Mouse (Mus musculus): ENCODE results near the gene St3gal3. TPM values are rescaled to one million over a fixed set of nuclear protein-coding genes. Genes with fewer than 3 reads are reported as not detected.

The St3gal3 gene
- total RNA-seq (2018; cell fraction: chromatin; rRNA removed): 100 to 1,000 TPM in 1 of 26 experiments, 10 to 100 TPM in 25; 10.2 to 123 (median 15.4) TPM
- total RNA-seq (2018; cell fraction: cytosol; rRNA removed): 10 to 100 TPM in 21 of 26 experiments, 1 to 10 TPM in 5; 7.7 to 18.0 (median 11.6) TPM
- 10 to 100 TPM in 23 of 26 experiments, 1 to 10 TPM in 3; 8.1 to 36.8 (median 15.2) TPM for total RNA-seq (2018; cell fraction: nucleus; rRNA removed)
- polyA plus RNA-seq (2018): 10.8 to 15.7 TPM (median 11.3 TPM) in 3 replicates

GRCm38 (mm10) chr4:118134485-118135365 is at the start of gene St3gal3:
St3gal3 (minus strand) TSS chr4:118134914.
- under 1% methylated on average over 81 of the region's 84 CpGs for WGBS (ENCODE audit: missing documents)
- Histone ChIP-seq H3K79me2 (ENCODE audit: inconsistent target) (peaks cover 9% of the 10 kb centered on the region; the same call in 1 of the 2 replicates), H3K4me3 (ENCODE audit: inconsistent target) (peak within 1 kb of the TSS; percentile 51), H3K36me3 (ENCODE audit: inconsistent target) (peaks cover 20% of the 10 kb centered on the region; the same call in 1 of the 2 replicates), H3K27ac (peak within 1 kb of the TSS; percentile 49)

- H3K36me3 ChIP-seq (ENCODE audit: inconsistent target): peaks cover 16% of the 10 kb centered on the region
- peak overlapping the region; percentile 86 for H3K4me3 ChIP-seq (ENCODE audit: inconsistent target)
- 16% methylated on average over 17 of the region's 17 CpGs for WGBS (ENCODE audit: missing documents)
- H3K79me2 ChIP-seq (ENCODE audit: inconsistent target): peaks cover 23% of the 10 kb centered on the region
- H3K27ac ChIP-seq: peak overlapping the region; percentile 96
Measured at GRCm38 (mm10) chr4:118180301-118181080, 45.8 kb upstream of the St3gal3 start.

- H3K4me3 ChIP-seq (ENCODE audit: inconsistent target): peak within 1 kb of the TSS; percentile 86
- H3K27ac ChIP-seq: peak within 1 kb of the TSS; percentile 96
- H3K79me2 ChIP-seq (ENCODE audit: inconsistent target): peaks cover 23% of the 10 kb centered on the region
- WGBS (ENCODE audit: missing documents): under 1% methylated on average over 37 of the region's 38 CpGs
- peaks cover 24% of the 10 kb centered on the region for H3K36me3 ChIP-seq (ENCODE audit: inconsistent target)
Measured at GRCm38 (mm10) chr4:118179467-118180300, 45.0 kb upstream of the St3gal3 start, which contains the start of gene Kdm4a. Kdm4a (minus strand) TSS chr4:118180043.

DNA sequence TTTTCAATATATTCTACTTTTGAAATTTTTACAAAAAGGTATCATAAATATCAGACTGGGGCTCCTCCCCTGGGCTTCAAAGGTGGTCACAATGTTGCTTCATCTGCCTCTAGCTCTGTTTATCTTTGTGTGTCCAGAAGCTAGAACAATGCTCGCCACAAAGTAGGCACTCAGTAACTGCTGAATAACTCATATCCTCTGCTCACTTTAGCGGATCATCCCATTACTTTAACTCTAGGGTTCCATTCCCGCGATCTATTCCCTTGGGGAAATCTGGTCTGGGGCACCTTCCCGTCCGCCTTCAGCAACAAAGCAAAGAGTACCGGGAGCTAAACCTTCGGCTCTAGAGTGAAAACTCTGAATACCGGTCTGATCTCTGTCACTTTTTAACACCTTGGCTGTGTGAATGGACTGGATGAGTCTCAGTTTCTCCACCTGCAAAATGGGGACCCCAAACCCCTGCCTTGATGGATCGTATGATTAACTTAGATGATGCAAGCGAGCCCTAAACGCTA is 44.3 kb upstream of the St3gal3 start:
- Histone ChIP-seq H3K79me2 (ENCODE audit: inconsistent target) (peaks cover 23% of the 10 kb centered on the region), H3K4me3 (ENCODE audit: inconsistent target) (peak overlapping the region; percentile 86), H3K36me3 (ENCODE audit: inconsistent target) (peaks cover 31% of the 10 kb centered on the region), H3K27ac (peak overlapping the region; percentile 96)
- WGBS (ENCODE audit: missing documents): 3% methylated on average over 11 of the region's 12 CpGs

- Histone ChIP-seq H3K27ac (no peak overlapping the region), H3K79me2 (ENCODE audit: inconsistent target) (peaks cover 4% of the 10 kb centered on the region; the same call in 1 of the 2 replicates), H3K4me3 (ENCODE audit: inconsistent target) (no peak overlapping the region), H3K36me3 (ENCODE audit: inconsistent target) (peaks cover 92% of the 10 kb centered on the region)
- WGBS (ENCODE audit: missing documents): 95% methylated on average over 12 of the region's 12 CpGs
Measured at GRCm38 (mm10) chr4:118172461-118172860, 37.7 kb upstream of the St3gal3 start.

GRCm38 (mm10) chr4:118171006-118171405 is 36.3 kb upstream of the St3gal3 start:
- H3K79me2 ChIP-seq (ENCODE audit: inconsistent target): no peaks in the 10 kb centered on the region; the same call in 1 of the 2 replicates
- WGBS (ENCODE audit: missing documents): 95% methylated on average over 9 of the region's 9 CpGs
- no peak overlapping the region for H3K27ac ChIP-seq
- no peak overlapping the region for H3K4me3 ChIP-seq (ENCODE audit: inconsistent target)
- peaks cover 95% of the 10 kb centered on the region for H3K36me3 ChIP-seq (ENCODE audit: inconsistent target)

GRCm38 (mm10) chr4:118162123-118162522 is 27.4 kb upstream of the St3gal3 start:
- WGBS (ENCODE audit: missing documents): 91% methylated on average over 12 of the region's 12 CpGs
- no peak overlapping the region for H3K27ac ChIP-seq
- peaks cover 93% of the 10 kb centered on the region for H3K36me3 ChIP-seq (ENCODE audit: inconsistent target)
- H3K4me3 ChIP-seq (ENCODE audit: inconsistent target): no peak overlapping the region
- no peaks in the 10 kb centered on the region for H3K79me2 ChIP-seq (ENCODE audit: inconsistent target)

- no peaks in the 10 kb centered on the region for H3K79me2 ChIP-seq (ENCODE audit: inconsistent target)
- no peak overlapping the region for H3K27ac ChIP-seq
- no peak overlapping the region for H3K4me3 ChIP-seq (ENCODE audit: inconsistent target)
- peaks cover 90% of the 10 kb centered on the region for H3K36me3 ChIP-seq (ENCODE audit: inconsistent target)
- 97% methylated on average over 3 of the region's 3 CpGs for WGBS (ENCODE audit: missing documents)
Measured at GRCm38 (mm10) chr4:118157666-118158065, 23.0 kb upstream of the St3gal3 start.

- peaks cover 79% of the 10 kb centered on the region for H3K36me3 ChIP-seq (ENCODE audit: inconsistent target)
- no peak overlapping the region for H3K27ac ChIP-seq
- WGBS (ENCODE audit: missing documents): 97% methylated on average over 15 of the region's 15 CpGs
- H3K79me2 ChIP-seq (ENCODE audit: inconsistent target): no peaks in the 10 kb centered on the region
- no peak overlapping the region for H3K4me3 ChIP-seq (ENCODE audit: inconsistent target)
Measured at GRCm38 (mm10) chr4:118156559-118156958, 21.8 kb upstream of the St3gal3 start.

- Histone ChIP-seq H3K4me3 (ENCODE audit: inconsistent target) (no peak overlapping the region), H3K36me3 (ENCODE audit: inconsistent target) (peaks cover 69% of the 10 kb centered on the region), H3K79me2 (ENCODE audit: inconsistent target) (no peaks in the 10 kb centered on the region), H3K27ac (no peak overlapping the region)
- WGBS (ENCODE audit: missing documents): 91% methylated on average over 5 of the region's 5 CpGs
Measured at GRCm38 (mm10) chr4:118154889-118155288, 20.2 kb upstream of the St3gal3 start.

GRCm38 (mm10) chr4:118152020-118152785 is 17.5 kb upstream of the St3gal3 start:
- no peaks in the 10 kb centered on the region for H3K79me2 ChIP-seq (ENCODE audit: inconsistent target)
- peak overlapping the region; percentile 25 for H3K27ac ChIP-seq
- no peak overlapping the region for H3K4me3 ChIP-seq (ENCODE audit: inconsistent target)
- WGBS (ENCODE audit: missing documents): 77% methylated on average over 17 of the region's 17 CpGs
- H3K36me3 ChIP-seq (ENCODE audit: inconsistent target): peaks cover 69% of the 10 kb centered on the region; the same call in 1 of the 2 replicates

DNA sequence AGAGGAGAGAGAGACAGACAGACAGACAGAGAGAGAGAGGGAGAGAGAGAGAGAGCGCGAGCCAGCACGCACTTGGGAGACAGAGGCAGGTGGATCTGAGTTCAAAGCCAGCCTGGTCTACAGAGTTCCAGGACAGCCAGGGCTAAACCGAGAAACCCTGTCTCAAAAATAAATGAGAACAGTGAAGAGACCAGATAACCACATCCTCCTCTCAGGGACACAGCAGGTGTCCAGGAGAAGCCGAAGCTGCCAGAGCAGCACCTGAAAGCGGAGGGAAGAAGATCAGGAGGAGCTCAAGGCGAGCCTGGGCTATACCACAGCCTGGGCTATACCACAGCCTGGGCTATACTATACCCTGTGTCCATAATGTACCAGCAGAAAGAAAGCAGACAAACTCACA is 16.1 kb upstream of the St3gal3 start:
- no peaks in the 10 kb centered on the region for H3K79me2 ChIP-seq (ENCODE audit: inconsistent target)
- peaks cover 69% of the 10 kb centered on the region for H3K36me3 ChIP-seq (ENCODE audit: inconsistent target)
- 92% methylated on average over 7 of the region's 7 CpGs for WGBS (ENCODE audit: missing documents)
- H3K27ac ChIP-seq: no peak overlapping the region
- H3K4me3 ChIP-seq (ENCODE audit: inconsistent target): no peak overlapping the region
